Mouse (Mus musculus) spleen, adult 2 months (tissue): ENCODE data around the gene Lrpap1.

Experiments used
- CTCF ChIP-seq: fragments of 200-500 bp; IDR thresholded peaks from 2 replicates; pipeline ENCODE4 v1.5.1; 2011; ENCODE audit warnings: mild to moderate bottlenecking, inconsistent platforms; ENCODE audit not compliant: insufficient read depth, insufficient read length, insufficient replicate concordance; ENCODE audit errors: extremely low read depth
- POLR2A ChIP-seq: fragments of 200-500 bp; IDR thresholded peaks from 2 replicates; pipeline ENCODE4 v1.6.1; 2011; ENCODE audit warnings: low read depth, low read length, inconsistent platforms

DNA sequence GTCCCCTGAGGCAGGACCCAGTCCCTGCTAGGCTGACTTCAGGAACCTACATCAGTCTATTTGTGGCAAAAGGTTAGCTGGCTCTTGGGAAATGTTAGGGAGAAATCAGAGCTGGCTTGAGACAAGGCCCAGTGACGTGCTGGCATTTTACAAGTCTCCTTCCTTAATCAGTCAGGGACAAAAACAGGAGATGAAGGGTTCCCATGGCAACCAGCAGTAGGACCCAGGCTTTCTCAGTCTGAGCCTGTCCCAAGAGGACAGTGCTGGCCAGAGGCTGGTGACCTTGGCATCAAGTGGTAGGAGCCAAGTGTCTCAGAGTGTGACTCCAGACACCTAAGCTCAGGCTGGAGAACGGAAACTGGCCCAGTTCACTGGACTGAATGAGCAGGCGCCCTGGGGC is 28.7 kb upstream of the Lrpap1 start:
- no peak for TF ChIP-seq CTCF
- no peak for TF ChIP-seq POLR2A
